Mouse (Mus musculus): Measurements from ENCODE around the gene Krtap19-4.

Krtap19-4 gene

GRCm38 (mm10) chr16:88884989-88885388 lies at the start of gene Krtap19-4:
TSS of gene Krtap19-4 (minus strand) at chr16:88885089.
- DNase-seq (ENCODE audit: low spot score in 2 of 2), result no peak

- DNase-seq (ENCODE audit: low spot score in 2 of 2), result no peak
These were observed 47.3 kb upstream of the Krtap19-4 start, which contains the start of gene Krtap19-9b for GRCm38 (mm10) chr16:88932165-88932564. TSS of gene Krtap19-9b (minus strand) at chr16:88932265.

- DNase-seq (ENCODE audit: low spot score in 2 of 2), result no peak
These were observed 11.5 kb upstream of the Krtap19-4 start, which contains the start of gene Krtap19-5 for GRCm38 (mm10) chr16:88896357-88896756. TSS of gene Krtap19-5 (minus strand) at chr16:88896457.

GRCm38 (mm10) chr16:88886870-88887269 lies 2.0 kb upstream of the Krtap19-4 start:
- DNase-seq (ENCODE audit: low spot score in 2 of 2), result no peak

- no peak for DNase-seq (ENCODE audit: low spot score in 2 of 2)
These were observed 7.0 kb downstream of the Krtap19-4 start, which contains the start of gene Krtap19-3 for GRCm38 (mm10) chr16:88877938-88878337. TSS of gene Krtap19-3 (minus strand) at chr16:88878038.

- no peak for DNase-seq (ENCODE audit: low spot score in 2 of 2)
These were observed 10.7 kb downstream of the Krtap19-4 start, which contains the start of gene Krtap19-2 for GRCm38 (mm10) chr16:88874169-88874568. TSS of gene Krtap19-2 (minus strand) at chr16:88874269.

- DNase-seq (ENCODE audit: low spot score in 2 of 2), result no peak
These were observed 15.6 kb downstream of the Krtap19-4 start, which contains the start of gene Krtap19-1 for GRCm38 (mm10) chr16:88869311-88869710. TSS of gene Krtap19-1 (minus strand) at chr16:88869411.

- no peak for DNase-seq (ENCODE audit: low spot score in 2 of 2)
These were observed 19.9 kb downstream of the Krtap19-4 start for GRCm38 (mm10) chr16:88864887-88865407.

- DNase-seq (ENCODE audit: low spot score in 2 of 2), result no peak
These were observed 33.4 kb downstream of the Krtap19-4 start for GRCm38 (mm10) chr16:88851450-88851849.

- DNase-seq (ENCODE audit: low spot score in 2 of 2), result no peak
These were observed 36.3 kb downstream of the Krtap19-4 start for GRCm38 (mm10) chr16:88848558-88848957.

GRCm38 (mm10) chr16:88847363-88847762 lies 37.5 kb downstream of the Krtap19-4 start:
- DNase-seq (ENCODE audit: low spot score in 2 of 2), result no peak
